Mouse (Mus musculus) left cerebral cortex, adult 9 months (tissue): Measurements from ENCODE around the gene Olfr1113.
"Not testable (repeated sequence)": the region's sequence is repeated elsewhere in the genome, so short reads cannot be mapped to it uniquely, and the experiment has no call there.

Experiments
- DNase-seq, 2 experiments: peaks; one replicate each; pipeline ENCODE4 v3.0.0; 2022; ENCODE audit warnings: low spot score in 2 of 2

Olfr1113 gene

GRCm38 (mm10) chr2:87208670-87209069 lies at the start of gene Olfr1113:
Gene Olfr1113, plus strand, starts transcription at chr2:87208970.
- DNase-seq = no peak

DNA sequence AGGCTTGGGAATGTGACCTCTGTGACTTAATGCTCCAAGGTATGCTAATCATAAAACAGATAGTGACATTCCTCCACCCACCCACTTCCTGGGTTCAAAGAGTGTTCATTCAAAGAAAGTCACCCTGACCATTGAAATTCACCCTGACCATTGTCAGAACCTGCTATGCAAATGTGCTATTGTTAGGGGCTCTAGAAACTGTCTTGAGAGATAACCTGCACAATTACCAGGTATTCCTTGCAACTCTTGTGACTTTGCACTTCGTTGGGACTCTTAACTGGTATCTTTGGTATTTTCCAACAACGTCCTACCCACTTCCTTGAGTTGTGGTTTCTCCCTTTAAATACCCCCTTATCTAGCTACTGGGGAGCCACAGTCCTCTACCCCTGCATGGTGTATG lies 41.0 kb upstream of the Olfr1113 start:
- DNase-seq = not testable (repeated sequence)

- no peak for DNase-seq
Measured at GRCm38 (mm10) chr2:87187498-87187897, 21.3 kb upstream of the Olfr1113 start, which contains the start of gene Olfr1112. Gene Olfr1112, plus strand, starts transcription at chr2:87187798.

DNA sequence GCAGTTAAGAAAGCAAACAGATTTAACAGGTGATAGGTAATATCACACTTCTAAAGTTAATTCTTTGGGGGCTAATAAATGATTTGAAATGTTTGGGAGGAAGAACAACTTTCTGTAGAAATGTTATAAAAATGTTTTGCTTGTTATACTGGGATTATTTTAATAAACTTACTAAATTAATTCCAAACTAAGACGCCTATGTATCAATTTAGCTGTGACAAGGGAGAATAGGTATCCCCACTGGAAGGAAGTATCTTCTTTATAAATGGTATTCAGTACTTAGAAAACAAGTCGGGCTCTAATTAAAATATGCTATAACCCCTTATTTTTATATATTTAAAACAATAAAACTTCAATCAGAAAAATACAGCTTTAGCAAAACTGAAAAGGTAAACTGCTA lies 38.9 kb downstream of the Olfr1113 start, which contains the start of gene Olfr1115:
TSS of gene Olfr1115 (plus strand) at position 301 of the 400 bp plus-strand sequence.
- DNase-seq = no peak
